Mouse (Mus musculus): Measurements from ENCODE around the gene Pkp4.

GRCm38 (mm10) chr2:59353821-59354220, 193.2 kb downstream of the Pkp4 start:
- no peak for TF ChIP-seq ZNF384 (IDR thresholded peaks at IDR 0.05; ENCODE audit: low read depth, low read length)
- TF ChIP-seq CHD2 (IDR thresholded peaks at IDR 0.05; ENCODE audit: low read depth, low read length): no peak
- no peak for TF ChIP-seq ZC3H11A (IDR thresholded peaks at IDR 0.05; ENCODE audit: borderline replicate concordance, low read depth, low read length)
- no peak for TF ChIP-seq MAFK (IDR thresholded peaks at IDR 0.05; ENCODE audit: insufficient read depth, low read depth, low read length)

Data from ES-E14 (cell line).